Mouse (Mus musculus) neutrophil, adult 5-6 weeks (primary cell): Measurements from ENCODE around the gene Ptpn1. TPM values are rescaled to one million over a fixed set of nuclear protein-coding genes. Genes with fewer than 3 reads are reported as not detected.

Experiments
- ATAC-seq: fragments of 151-379, 151-347 bp; 2 replicates; pipeline ENCODE4 v1.8.0; 2017; ENCODE audit warnings: mild to moderate bottlenecking, moderate TSS enrichment; ENCODE audit not compliant: insufficient number of reproducible peaks, poor library complexity, low FRiP score, severe bottlenecking; ENCODE audit errors: extremely low read depth
- total RNA-seq: library from RNA; stranded (forward); fragments of 200-1000 nt; gene quantifications from 2 replicates; pipeline ENCODE4 v1.2.3, GENCODE M21; 2017

Ptpn1 gene
- total RNA-seq, 1 experiment from 2014 or later: 218 TPM

DNA sequence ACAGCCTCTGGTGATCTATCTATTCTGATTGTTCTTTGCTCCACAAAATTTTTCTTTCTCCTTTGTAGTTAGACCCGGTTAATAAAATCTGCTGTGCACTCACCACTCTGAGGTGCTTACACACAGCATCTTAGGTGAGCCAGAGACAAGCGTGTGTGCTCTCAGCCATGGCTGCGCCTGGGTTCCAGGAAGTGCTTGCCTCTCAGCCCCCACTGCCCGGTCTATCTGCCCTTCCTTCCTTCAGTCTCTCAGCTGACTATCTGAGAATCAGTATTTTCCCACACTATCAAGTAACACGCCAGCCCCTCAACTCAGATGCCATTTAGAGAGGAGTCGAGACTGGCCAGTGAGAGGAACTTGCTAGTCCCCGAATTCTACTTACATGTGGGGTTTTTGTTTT lies 28.1 kb downstream of the Ptpn1 start:
- ATAC-seq: no peak

DNA sequence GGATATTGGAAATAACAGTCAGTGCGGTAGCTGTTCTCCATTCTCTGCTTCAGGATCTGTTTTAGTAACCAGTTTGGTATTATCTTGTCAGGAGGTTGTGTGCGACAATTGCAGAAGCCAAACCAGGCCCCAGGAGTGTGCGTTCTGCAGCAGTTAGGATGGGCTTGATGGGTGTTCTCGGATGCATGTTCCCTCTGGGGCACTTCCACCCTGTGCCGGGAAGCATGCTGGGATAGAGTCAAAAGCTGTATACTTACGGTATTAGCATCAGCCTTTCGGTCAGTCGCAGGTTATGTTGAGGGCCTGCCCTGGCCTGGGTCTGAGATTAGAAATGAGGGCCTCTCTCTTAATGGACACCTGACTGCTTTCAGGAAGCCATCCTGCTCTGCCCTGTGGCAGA lies 28.7 kb downstream of the Ptpn1 start:
- no peak for ATAC-seq

DNA sequence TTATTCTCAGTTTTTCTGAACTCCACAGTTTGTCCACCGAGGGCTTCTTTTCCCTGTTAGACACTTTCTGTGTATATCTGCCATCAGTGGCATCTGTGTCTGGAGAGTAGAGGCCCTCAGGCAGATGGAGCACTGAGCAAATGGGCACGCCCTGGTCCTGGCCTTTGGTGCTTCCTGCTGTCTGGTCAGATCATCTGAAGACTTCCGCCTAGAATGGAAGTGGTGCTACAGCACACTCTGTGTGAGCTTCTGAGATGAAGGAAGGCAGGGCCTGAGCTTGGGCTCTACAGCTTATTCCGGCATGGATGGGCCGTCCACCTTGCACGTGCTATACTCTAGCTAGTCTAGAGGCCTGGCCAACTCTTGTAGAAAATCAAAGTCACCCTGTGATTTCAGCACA lies 30.5 kb downstream of the Ptpn1 start:
- ATAC-seq: no peak

- ATAC-seq: no peak
These were observed 31.3 kb downstream of the Ptpn1 start for GRCm38 (mm10) chr2:167963176-167963575.

GRCm38 (mm10) chr2:167963778-167964300 lies 32.0 kb downstream of the Ptpn1 start:
- no peak for ATAC-seq

- no peak for ATAC-seq
These were observed 32.5 kb downstream of the Ptpn1 start for GRCm38 (mm10) chr2:167964320-167964719.

- no peak for ATAC-seq
These were observed 34.1 kb downstream of the Ptpn1 start for GRCm38 (mm10) chr2:167965911-167966310.

- no peak for ATAC-seq
These were observed 36.6 kb downstream of the Ptpn1 start for GRCm38 (mm10) chr2:167968504-167968903.

GRCm38 (mm10) chr2:167969851-167970541 lies 38.1 kb downstream of the Ptpn1 start:
- ATAC-seq: no peak

DNA sequence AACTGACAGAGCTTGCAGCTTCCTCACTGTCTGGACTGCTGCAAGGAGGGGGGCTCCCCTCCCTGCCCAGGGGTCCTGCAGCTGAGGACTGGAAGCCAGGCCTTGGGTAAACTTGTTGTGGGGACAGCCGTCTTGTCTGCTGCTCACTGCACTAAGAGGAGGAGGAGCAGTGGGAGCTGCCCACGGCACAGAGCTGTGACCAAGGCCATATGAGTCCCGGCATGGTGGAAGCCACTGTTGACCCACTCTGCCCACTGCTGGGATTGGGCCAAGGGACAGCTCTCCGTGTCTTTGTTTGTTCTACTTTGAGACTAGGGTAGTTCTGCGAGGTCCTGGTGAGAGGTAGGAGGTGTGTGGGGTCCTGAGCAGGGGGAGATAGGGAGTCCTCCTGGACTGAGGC lies 40.3 kb downstream of the Ptpn1 start:
- no peak for ATAC-seq

- no peak for ATAC-seq
These were observed 41.0 kb downstream of the Ptpn1 start for GRCm38 (mm10) chr2:167972809-167973208.

GRCm38 (mm10) chr2:167975746-167976145 lies 43.9 kb downstream of the Ptpn1 start:
- ATAC-seq: no peak

- ATAC-seq: no peak
These were observed 46.4 kb downstream of the Ptpn1 start for GRCm38 (mm10) chr2:167978271-167978670.

DNA sequence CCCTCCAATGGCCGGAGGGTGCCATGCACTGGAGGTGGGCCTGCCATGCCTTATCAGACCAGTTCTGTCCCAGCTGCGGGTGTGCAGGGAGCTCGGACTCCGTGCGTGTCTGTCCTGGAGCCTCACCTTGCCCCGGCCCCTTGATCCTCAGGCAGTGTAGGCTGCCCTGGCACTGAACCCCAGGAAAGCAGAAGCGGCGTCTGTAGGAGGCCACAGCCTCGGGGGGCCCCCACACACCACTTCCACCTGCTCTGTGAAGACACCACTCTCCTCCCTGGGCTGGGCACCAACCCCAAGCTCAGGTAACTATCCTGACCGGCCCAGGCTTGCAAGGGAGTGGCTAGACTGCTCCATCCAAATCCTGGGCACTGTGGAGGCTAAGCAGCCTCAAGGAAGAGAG lies 48.5 kb downstream of the Ptpn1 start:
- no peak for ATAC-seq

DNA sequence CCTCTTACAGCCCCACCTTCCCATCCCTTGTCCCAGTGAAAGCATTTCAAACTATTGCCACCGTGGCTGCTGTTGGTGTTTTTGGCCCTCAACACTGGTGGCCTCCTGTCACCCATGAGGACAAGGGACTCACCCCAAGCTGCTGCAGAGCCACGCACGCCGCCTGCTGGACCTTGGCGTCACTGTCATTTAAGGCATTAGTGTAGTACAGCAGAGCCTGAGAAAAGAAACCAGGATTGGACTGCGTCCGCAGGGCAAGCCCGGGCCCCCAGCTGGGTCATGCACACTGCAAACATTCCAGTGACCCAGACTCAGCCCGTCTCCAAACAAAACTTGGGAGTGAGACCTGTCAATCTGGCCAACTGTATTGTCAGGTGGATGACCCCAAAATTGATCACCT lies 50.8 kb downstream of the Ptpn1 start:
- ATAC-seq: no peak

GRCm38 (mm10) chr2:167984371-167984770 lies 52.5 kb downstream of the Ptpn1 start:
- ATAC-seq: no peak

DNA sequence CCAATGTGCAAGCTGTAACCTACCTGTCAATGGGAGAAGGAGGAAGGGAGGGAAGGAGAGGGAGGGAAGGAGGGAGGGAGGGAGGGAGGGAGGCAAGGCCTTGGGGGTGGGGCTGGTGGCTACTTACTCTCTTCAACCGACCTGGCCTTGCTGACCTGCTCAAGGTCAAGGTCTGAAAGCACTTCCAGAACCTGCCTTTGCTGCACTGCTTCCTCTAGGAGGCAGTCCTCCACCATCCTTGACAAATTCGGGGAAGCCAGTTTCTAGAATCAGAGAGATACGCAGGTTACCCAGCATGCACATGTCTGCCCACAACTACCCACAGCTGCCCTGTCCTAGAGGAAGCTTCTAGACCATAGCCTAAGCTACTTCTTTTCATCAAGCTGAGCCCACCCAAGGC lies 53.1 kb downstream of the Ptpn1 start:
- ATAC-seq: no peak

- no peak for ATAC-seq
These were observed 54.9 kb downstream of the Ptpn1 start for GRCm38 (mm10) chr2:167986762-167987161.

DNA sequence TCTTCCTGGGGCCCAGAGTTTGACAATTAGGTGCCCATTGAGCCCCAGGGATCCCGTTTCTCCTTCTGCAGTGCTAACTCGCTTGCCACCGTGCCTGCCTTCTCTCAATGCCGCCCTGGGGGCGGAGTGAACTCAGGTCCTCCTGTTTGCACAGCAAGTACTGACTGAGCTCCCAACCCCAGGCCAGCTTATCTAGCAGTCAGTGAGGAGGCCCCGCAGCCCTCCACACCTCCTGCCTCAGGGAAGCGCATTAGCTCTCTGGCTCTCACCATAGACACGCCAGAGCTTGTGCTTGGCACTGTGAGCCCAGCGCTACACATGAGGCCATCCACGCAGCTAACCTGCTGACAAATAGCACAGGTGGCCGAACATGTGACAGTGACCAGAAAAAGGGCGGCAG lies 55.8 kb downstream of the Ptpn1 start:
- ATAC-seq: no peak

DNA sequence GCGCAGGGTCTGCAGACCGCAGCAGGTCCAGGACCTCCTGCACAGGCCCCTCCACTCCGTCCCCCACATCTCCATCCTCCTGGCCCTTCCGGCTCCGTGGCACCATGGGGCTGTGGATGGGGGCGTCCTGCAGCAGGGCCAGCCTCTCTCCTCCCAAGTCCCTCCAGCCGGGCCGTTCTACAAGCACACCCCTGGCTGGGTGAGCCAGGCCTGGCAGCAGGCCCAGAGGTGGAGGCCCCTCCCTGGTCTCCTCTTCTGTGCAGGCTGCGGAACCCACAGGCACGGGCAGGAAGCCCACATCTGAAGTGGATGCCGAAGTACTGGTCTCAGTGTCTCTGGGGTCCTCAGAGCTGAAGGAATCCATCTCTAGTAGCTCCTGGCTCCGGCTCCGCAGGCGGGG lies 57.5 kb downstream of the Ptpn1 start:
- no peak for ATAC-seq

GRCm38 (mm10) chr2:167993260-167993659 lies 61.4 kb downstream of the Ptpn1 start:
- no peak for ATAC-seq
